Mouse (Mus musculus) kidney, adult 11 months (tissue): ENCODE results near the gene Kctd8.

Experiments
- DNase-seq: peaks from one replicate; pipeline ENCODE4 v3.0.0; 2022

Gene Kctd8

GRCm38 (mm10) chr5:69145827-69146226, 195.7 kb downstream of the Kctd8 start:
- DNase-seq, result no peak

- DNase-seq, result no peak
Observed at GRCm38 (mm10) chr5:69141082-69141481, 200.4 kb downstream of the Kctd8 start.

- DNase-seq, result no peak
Observed at GRCm38 (mm10) chr5:69108718-69109117, 232.8 kb downstream of the Kctd8 start.

- DNase-seq, result no peak
Observed at GRCm38 (mm10) chr5:69088912-69089311, 252.6 kb downstream of the Kctd8 start.
